Mouse (Mus musculus) fibroblast of lung, adult 2 months (primary cell): ENCODE data around the gene Vcl.

Experiments
- DNase-seq: peaks from one replicate; pipeline ENCODE4 v3.0.0-alpha.2; 2011; ENCODE audit warnings: low read depth

Vcl gene

DNA sequence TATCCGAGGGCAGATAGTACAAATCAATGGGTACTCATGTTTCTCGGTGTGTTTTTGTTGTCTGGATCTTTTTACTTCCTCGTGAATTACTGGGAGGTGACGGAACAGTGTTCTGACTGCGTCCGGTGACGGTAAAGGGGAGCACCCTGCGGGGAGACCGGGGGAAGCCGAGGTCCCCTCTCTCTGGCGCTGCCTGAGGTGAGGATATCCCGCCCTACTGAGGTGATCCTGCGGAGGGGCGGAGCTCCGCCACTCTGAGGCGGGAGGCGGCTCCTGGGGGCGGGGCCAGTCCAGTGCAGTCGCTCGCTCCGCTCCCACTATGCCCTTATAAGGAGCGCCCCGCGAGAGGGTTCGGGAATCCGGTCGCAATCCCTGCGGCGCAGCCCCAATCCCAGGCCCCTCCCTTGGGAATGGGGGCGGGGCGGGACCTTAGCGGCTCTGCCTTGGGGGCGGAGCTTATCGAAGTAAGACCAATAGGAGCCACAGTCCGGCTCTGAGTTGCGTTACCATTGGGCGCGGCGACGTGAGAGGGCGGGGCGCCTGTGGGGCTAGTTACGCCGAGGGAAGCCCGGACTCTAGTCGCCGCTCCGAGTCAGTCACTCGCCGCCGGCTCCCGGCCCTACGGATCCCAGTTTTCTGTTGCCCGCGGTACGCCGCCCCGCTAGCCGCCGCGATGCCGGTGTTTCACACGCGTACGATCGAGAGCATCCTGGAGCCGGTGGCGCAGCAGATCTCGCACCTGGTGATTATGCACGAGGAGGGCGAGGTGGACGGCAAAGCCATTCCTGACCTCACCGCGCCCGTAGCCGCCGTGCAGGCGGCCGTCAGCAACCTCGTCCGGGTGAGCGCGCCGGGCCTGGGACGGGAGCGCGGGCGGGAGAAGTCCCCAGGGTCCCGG lies at the start of gene Vcl:
TSS of gene Vcl (plus strand) at position 551 of the 898 bp plus-strand sequence.
- peak; percentile 96 for DNase-seq

DNA sequence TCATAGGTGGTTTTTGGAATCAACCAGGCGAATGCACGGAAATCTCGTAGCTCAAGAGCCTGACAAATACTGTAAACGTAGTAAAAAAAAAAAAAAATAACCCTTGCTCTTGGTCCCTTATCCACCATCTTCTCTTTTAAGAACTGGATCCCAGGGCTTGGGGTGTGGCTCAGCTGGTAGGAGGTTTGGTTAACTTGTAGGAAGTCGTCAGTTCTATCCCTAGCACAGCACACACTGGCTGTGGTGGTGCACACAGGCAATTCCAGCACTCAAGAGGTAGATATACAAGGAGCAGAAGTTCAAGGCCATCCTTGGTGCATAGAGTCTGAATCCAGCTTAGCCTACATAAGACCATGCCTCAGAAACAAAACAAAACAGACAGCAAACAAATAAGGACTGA lies 44.5 kb upstream of the Vcl start:
- DNase-seq: no peak

DNA sequence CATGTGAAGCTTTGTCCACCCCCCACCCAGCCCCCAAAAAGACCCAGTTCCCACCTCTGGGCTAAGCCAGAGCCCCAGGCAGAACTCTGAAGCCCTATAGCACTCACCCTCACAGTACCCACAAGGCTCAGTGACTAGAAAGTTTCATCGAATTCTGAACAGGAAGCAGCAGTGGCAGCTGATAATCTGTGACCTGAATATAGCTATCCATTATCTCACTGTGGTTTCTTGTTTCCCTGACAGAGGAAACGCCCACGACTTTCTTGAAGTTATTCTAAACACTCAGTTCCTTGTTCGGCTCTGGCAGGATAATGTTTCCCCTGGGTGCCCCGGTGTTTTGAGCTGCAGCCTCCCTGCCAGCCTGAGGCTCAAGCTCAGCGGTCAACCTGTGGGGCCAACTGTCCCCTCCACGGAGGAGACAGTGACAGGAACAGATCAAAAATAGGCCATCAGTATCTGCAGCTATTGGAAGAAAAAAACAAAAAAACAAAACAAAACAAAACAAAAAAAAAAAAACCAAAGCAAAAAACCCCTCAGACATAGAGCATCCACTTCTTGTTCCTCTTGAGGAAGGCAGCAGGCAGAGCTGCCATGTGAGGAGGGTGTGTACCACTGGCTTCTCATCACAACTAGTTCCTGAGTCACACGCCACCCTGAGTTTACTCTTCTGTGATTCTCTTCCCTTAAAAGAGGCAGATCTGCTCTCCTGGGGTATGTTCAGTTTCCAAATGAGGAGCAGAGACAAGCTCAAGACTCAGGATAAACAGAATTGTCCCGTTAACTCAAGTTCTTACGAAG lies 43.9 kb upstream of the Vcl start:
- no peak for DNase-seq

DNA sequence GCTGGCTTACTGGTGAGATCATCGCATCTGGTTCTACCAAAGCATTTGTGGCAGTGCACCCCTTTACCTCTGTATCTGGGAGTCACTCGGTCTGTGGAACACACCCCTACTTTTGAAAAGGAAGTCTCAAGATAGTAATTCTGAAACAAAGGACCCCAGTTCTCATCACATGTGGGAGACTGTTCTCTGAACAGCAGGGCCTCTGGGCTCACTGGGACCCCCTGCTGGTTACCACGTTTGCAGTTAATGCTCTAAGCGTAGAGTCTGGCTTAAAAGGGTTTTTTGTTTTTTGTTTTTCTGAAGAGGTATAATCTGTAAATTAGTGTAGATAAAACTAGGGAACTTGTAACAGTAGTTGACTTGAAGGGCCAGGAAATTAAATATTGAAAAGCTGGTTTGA lies 42.9 kb upstream of the Vcl start:
- DNase-seq: no peak

DNA sequence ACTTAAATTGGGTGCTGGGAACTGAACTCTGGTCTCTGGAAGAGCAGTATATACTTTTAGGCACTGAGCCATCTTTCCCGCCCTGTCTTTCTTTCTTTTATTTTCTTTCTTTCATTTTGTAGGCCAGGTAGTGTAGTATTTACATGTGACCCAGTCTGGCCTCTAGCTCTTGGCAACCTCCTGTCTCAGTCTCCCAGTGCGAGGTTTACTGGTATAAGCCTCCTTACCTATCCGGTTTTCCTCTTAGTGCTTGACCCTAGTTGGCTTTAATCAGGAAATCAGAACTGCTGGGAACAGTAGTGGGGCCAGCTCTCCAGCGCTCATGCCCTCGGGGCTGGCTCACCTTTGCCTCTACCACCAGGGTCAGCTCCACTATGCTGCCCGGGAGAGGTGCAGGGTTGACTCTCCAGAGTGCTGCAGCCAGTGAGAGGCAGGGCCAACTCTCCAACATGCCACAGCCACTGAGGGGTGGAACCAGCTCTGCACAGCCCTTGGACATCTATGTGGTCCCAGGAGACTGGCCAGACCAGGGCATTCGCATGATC lies 41.6 kb upstream of the Vcl start:
- DNase-seq: no peak

DNA sequence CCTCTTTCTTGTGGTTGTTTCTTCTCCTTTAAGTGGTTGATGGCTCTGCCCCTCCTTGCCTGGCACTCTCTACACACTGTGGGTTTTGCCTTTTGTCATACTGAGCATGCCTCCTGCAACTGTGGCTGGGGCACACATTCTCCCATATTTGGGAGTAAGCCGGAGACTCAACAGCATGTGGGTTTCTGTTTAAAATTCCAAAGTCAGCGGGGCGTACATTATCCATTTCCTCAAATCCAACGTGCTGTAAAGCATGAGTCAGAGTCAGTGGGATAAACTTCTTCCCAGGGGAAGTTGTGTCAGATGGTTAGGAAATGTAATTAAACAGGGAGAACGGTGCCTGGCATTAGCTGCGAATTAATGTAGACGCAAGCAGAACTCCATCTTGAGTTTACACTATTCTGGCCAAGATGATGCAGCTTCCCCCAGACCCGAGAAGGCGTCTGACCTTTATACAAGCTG lies 37.2 kb upstream of the Vcl start:
- peak; percentile 77 for DNase-seq

DNA sequence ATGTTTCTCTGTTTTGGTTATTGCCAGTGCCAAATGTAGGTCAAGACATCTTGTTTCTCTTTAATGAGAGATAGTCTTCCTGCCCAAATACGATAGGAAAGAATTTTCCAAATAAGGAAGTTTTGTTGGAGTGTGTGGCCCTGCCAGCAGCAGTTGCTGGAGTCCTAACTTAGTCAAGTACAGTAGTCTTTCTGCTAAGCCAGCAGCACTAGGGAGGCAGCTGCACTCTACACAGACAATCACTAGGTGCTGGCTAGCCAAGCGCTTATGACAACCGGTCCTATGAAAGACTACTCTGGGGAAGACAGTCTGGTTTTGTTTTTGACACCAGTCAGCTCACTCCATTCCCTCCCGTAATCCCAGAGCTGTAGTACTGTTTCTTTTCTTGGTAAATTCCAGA lies 35.4 kb upstream of the Vcl start:
- DNase-seq: peak; percentile 40

DNA sequence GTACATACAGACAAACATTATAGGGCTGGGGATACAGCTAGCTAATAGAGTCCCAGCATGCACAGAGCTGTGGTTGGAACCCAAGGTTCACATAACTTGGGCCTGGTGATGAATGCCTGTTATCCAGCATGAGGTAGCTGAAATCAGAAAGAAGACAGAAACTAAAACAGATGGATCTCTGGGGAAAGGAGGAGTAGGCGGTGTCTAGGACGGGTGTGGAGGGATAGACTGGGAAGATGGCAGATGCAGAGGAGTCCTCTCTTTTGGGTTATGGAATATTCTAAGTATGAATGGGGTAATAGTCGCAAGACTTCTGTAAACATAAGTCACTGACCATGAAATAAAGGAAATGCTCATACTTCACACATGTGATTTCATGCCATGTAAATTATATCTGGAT lies 27.9 kb upstream of the Vcl start:
- DNase-seq: no peak

DNA sequence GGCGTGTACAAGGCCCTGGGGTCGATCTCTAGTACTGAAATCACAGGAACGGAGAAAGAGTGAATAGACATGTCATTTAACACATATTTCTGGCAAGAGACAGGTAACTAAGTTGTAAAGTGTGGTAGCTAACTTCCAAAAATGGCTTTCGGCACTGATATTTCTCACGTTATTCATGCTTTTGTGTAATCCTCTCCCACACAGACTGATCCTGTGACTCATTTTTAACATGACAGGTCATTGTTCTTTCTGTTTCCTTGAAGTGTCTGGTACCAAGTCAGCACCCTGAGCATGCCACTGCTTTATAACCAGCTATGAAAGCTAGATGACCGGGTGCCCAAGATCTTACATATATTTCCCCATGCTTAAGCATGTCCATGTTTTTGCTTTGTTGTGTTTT lies 26.1 kb upstream of the Vcl start:
- no peak for DNase-seq

DNA sequence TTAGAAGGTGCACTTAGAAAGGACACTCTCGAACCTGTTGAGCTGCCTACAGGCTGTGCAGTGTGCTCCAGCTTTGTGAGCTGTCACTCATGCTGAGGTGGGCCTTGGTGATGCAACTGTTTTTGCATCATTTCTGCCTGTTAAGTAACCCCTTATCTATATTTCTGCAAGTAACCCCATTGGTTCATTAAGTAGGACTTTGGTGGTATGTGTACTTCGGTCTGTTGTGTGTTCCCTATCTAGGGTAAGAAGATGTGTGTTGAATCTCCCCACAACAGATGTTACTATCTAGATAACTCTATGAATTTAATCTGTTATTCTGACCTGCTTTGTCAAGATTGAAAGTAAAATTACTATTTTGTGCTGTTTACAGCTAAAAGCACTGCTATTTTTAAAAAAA lies 17.4 kb upstream of the Vcl start:
- DNase-seq: no peak

DNA sequence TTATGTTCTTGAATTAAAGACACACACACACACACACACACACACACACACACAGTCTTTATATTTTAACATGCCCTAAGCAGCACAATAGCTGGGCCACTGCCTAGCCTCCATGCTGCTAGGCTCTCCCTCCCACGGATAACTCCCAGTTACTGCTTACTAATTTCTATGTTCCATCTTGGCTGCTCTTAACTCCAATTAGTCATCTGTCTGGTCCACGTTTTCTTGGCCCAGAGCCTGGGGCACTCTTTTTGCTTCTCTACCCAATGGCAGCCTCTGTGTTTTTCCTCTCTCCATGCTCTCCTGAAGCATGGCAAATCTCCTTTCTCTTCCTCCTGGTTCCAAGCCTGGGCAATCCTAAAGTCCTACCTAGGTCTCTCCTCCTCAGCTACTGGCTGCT lies 14.8 kb upstream of the Vcl start:
- peak; percentile 79 for DNase-seq

DNA sequence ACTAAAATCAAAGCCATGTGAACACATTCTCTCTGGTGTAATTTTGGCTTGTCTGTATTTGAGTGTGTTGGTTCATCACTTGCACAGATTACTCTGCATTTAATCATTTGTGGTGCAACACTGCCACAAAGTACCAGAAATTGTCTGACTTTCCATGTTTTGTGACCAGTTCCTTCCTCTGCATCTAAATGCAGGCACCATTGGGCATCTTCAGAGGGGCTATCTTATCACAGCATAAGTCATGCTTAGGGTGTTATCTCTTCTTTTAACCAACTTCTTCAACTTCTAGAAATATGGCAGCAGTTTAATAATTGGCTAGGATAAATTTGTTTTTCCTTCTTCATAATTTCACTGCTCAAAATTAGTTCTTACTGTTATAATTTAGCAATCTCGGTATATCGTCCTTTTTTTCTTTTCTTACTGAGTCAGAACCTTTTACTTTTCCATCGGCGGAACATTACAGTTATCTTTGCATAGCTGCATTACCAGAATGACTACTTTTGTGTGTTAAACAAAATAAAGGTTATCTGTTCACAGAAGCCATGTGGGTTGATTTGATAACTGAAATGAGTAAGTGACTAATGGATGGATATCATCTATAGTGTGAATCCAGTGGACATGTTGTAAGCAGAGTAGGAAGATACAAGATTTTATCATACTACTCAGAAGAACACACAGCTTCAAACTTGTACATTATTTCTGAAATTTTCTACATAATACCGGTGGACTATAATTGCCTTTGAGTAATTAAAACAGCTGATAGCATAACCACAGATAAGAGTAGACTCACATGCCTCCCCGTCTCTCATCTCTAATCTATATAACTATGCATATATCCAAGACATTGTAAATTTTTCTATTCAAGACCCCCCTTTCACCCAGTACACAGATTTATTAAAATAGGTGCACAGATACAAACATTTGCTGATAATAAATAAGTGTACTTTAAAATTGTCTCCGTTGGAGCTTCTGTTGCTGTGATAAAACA lies 12.3 kb upstream of the Vcl start:
- DNase-seq: no peak

DNA sequence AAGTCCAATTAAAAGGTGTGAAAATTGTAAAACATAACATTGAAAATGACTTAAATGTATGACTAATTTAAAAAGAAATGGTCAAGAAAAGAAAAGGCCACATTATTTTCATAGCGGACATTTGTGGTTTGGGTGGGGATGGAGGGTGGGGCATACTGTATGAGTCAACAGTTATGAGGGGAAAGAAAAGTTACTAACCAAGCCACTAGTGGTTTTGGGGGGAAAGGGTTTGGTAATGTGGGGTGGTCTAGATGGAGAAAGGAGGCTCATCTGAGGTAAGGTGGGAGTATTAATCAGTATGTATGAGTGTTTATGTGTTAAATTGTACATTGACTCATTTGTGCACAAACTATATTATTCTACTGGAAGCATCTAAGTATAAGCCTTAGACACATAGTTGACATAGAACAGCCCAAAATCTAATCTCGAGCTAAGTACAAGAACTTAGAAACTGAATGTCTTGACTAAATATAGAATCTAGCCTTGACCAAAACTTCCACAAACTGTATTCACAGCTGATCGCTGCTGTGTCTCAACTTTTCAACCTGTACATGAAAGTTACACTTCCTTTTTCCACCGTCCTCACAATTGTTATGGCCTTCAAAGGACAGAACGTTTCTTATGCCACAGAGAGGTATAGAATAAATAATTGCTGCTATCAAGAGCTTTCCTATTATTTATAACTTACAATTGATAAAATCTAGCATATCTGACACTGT lies 5.0 kb upstream of the Vcl start:
- no peak for DNase-seq

DNA sequence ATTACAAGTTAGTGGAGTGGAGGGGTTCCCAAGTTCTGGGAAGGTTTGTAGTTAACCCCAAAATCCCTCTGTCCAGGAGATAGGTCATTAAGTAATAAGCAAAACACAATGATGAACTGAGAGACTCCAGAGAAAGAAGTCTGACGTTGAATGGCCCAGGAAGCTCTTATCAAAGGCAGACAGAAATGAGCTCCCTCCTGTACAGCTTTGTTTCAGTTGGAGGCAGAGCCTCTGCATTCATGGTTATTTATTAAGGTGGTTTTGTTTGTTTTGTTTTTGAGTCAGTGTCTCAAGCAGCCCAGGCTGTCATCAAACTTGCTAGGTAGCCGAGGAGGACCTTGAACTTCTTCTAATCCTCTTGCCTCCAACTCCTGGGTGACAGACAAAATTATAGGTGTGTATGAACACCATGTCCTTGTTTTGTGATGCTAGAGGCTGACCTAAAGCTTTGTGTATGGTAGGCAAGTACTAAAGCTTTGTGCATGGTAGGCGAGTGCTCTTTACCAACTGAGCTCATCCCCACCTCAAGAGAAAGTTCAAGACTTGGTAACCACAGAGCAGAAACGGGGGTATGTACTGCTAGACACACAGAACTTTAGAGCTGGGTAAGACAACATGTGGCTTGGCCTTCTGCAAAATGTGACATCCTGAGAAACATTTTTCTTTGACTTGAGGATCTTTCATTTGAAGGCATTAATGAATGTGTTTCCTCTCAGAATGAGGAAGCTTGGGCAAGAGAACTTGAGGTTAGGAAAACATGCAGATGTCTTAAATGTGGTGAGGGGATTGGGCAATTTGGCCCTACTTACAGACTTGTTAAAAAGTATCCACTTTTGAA lies 1.5 kb upstream of the Vcl start:
- no peak for DNase-seq

DNA sequence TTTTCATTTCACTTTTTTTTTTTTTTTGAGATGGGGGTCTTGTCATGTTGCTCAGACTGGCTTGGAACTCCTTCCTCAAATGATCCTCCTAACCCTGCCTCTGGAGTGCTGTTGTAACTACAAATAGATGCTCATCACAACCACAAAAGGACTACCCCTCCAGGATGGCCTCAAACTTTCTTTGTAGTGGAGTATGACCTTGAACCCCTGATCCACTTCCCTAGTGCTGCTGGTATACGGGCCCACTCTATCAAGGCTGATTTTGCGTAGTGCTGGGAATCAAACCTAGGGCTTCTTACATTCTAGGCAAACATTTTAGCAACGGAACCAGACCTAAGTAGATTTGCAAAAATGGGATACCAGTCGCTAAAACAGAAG lies 901 bp upstream of the Vcl start:
- DNase-seq: no peak

DNA sequence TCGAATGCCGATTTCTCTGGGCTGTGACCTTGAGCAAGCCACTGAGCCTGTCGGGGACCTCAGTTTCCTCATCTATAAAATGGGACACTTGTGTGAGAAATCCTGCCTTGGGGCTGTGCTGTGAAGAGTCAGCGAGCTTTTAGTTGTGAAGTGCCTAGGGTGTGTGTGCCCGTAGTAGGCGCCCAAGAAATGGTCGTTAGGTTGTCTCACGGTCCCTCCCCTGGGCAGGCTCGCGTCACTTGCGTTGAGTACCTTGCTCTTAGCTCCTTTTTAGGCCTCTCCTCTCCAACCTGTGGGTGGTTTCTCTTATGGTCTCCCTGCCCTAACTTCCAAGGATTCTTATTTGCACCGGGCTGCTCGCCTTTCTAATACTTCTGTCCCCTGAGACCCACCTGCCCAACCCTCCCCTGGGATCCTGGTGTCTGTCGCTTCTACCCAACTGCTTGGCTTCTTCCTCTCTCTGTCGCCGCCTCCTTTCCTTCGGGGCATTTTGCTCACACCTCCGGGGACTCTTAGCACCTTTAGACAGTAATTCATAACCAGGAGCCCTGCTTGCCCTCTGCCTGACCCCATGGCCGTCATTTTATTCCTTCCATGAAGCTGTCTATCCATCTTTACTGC lies 726 bp downstream of the Vcl start:
- no peak for DNase-seq

DNA sequence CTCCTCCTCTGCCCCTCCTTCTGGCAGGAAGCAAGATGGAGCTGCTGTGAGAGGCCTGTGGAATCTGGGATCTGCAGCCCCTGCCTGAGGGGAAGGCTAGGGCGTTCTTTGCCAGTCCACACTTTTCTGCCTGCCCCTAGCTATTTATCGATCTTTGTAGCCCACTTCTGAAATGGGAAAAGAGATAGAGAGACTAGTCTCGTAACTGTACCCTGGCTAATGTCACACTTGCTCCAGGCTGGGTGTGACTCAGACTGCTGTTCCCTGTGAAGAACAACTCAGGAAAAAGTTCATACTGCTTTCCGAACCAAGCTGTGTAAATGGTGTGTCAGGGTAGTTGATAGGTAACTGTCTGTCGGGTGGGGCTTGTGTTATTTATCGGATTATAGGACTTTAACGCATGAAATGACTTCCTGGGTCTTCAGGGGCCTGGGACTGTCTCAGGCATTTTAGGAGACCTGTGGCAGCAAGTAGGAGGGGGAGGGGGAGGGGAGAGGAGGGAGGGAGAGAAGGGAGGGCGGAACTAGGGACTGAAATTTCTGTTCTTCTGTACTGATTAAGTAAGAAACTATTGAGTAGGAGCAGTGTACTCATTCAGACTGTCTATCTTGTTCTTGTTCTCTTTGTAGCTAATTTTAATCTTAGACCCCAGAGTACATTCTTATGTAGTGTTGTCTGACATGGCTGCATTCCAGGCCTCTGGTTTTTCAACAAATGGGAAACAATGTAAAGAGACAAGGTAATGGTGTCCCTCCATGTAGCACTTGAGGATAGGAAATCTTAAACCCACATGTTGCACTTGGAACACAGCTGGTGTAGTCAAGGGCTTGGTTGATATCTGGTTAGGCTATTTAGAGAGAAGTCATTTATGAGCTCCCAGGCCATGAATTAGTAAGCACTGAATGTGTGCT lies 1.5 kb downstream of the Vcl start:
- no peak for DNase-seq

DNA sequence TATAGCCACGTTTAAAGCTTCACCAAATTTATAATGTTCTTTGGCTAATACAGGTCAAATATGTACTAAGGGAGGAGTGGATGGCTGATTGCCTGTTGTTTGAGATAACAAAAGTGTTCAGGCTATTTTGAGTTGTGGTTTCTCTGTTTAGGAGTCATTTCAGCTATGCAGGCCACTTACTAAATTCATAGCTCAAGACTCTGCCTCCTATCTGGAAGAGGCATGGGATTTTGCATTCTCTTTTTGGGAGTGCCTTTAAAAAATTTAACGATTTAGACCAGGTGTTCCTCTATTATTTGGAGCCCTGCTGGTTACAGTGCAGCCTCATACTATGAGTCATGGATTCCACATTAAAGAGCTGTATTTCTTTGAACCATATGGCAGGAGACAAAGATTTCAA lies 9.2 kb downstream of the Vcl start:
- DNase-seq: no peak

DNA sequence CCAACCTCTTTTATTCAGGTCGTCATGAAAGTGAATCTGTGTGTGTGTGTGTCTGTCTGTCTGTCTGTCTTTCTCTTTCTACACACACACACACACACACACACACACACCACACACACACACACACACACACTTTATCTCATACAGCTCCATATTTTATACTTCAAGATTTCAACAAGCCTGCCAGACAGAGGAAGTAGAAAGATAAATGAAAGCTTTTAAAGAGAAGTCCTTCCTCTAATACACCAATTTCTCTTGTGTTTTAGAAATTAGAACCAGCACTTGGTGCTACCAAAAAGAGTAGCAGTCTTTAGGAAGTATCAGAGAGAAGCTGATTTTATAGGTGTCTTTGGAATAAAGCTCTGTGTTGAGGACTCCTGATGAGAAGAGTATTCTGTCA lies 9.7 kb downstream of the Vcl start:
- no peak for DNase-seq
